Mouse (Mus musculus) kidney, embryonic 16.5 days (tissue): ENCODE data around the gene Atp6v1g1. TPM values are rescaled to one million over a fixed set of nuclear protein-coding genes. Genes with fewer than 3 reads are reported as not detected.

ENCODE experiments used
- ATAC-seq: fragments of 200-750 bp; cut with Nextera tagmentation; 2 replicates; pipeline ENCODE4 v1.8.0; 2017; ENCODE audit warnings: moderate TSS enrichment; ENCODE audit not compliant: low FRiP score, low TSS enrichment
- H3K27ac ChIP-seq: fragments of 300-500 bp; sonication (generic); 2 replicates; pipeline ENCODE4 v1.5.1; 2014; ENCODE audit warnings: low read length
- H3K27me3 ChIP-seq: fragments of 300-500 bp; sonication (generic); 2 replicates; pipeline ENCODE4 v1.6.1; 2014; ENCODE audit warnings: low read length, control low read depth, mixed read lengths; ENCODE audit not compliant: insufficient read depth
- H3K36me3 ChIP-seq: fragments of 300-500 bp; sonication (generic); 2 replicates; pipeline ENCODE4 v1.6.1; 2014; ENCODE audit warnings: low read length, control low read depth, mixed read lengths; ENCODE audit not compliant: insufficient read depth
- H3K4me1 ChIP-seq: fragments of 300-500 bp; sonication (generic); 2 replicates; pipeline ENCODE4 v1.6.1; 2014; ENCODE audit warnings: low read length, control low read depth, mixed read lengths; ENCODE audit not compliant: insufficient read depth
- H3K4me2 ChIP-seq: fragments of 300-500 bp; sonication (generic); replicated peaks from 2 replicates; pipeline ENCODE4 v1.6.1; 2014; ENCODE audit warnings: low read depth, low read length
- H3K4me3 ChIP-seq: fragments of 300-500 bp; sonication (generic); 2 replicates; pipeline ENCODE4 v1.5.1; 2014; ENCODE audit warnings: mild to moderate bottlenecking, low read length
- H3K9ac ChIP-seq: fragments of 300-500 bp; sonication (generic); replicated peaks from 2 replicates; pipeline ENCODE4 v1.6.1; 2014; ENCODE audit warnings: low read length
- H3K9me3 ChIP-seq: fragments of 300-500 bp; sonication (generic); 2 replicates; pipeline ENCODE4 v1.6.1; 2016; ENCODE audit warnings: low read length, control low read depth
- WGBS: fragments of 180-500 bp; shearing (Covaris S2); extraction: QIAGEN DNeasy Blood & Tissue Kit; methylation state at CpG from one replicate; pipeline ENCODE4 v1.1.7; 2014; 5-methylcytosine and 5-hydroxymethylcytosine counted together
- polyA plus RNA-seq: library from polyadenylated mRNA; unstranded; fragments of >200 nt; fragmentation: Nextera tagmentation; extraction: Ambion mirVana; gene quantifications from 2 replicates; pipeline ENCODE4 v1.2.1, GENCODE M21; 2015

Gene Atp6v1g1
- polyA plus RNA-seq: 305 and 320 TPM in 2 replicates

GRCm38 (mm10) chr4:63544494-63545230 lies at the start of gene Atp6v1g1:
Atp6v1g1 (plus strand) TSS chr4:63544772.
- peak; percentile 96 for ATAC-seq
- H3K36me3 ChIP-seq: peaks cover 17% of the 10 kb centered on the region
- H3K9ac ChIP-seq: peak within 1 kb of the TSS; percentile 96
- H3K27ac ChIP-seq: peak within 1 kb of the TSS; percentile 90
- peak within 1 kb of the TSS; percentile 85 for H3K4me3 ChIP-seq
- no peaks in the 10 kb centered on the region for H3K9me3 ChIP-seq
- H3K4me2 ChIP-seq: peak within 1 kb of the TSS; percentile 76
- H3K4me1 ChIP-seq: peaks cover 30% of the 10 kb centered on the region
- no peaks in the 10 kb centered on the region for H3K27me3 ChIP-seq
- 0% methylated on average over 46 of the region's 57 CpGs for WGBS

DNA sequence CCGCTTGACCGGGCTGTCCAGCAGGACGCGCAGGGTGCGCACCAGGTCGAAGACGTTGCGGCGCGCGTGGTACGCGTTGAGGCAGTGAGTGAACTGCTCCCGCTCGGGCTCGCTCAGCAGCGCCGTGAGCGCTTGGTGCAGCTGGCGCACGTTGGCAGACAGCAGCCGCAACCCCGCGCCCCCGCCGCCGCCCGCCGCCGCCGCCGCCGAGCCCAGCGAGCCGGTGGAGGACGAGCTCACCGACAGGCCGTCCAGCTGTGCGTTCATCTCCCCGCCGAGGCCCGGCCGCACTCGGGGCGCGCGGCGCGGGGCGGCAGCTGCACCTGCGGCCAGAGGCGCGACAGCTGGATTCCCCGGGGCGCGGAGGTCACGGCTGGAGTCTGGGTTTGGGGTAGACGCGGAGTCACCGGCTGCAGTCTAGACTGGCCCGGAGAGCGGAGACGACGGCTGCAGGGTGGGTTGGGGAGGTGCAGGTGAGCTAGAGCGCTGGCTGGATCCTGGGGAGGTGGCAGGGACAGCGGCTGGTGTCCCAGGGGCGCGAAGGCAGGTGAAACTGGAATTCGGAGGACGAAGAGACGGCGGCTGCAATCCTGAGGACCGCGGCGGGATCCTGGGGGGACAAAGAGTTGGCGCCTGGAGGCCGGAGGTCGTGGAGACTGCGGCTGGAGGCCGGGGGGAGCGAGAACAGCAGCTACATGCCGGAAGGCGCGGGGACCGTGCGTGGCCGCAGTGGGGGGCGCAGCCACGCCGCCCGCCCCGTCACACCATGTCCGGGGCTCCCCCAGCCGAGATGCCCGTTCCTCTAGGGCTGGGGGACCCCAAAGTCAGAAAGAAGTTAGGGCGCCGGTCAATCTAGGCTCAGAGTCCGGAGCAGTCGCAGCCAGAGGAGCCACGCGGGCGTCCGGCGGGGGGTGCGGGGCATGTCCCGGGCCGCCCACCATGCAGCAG lies 49.3 kb upstream of the Atp6v1g1 start:
- H3K4me3 ChIP-seq: peak overlapping the region; percentile 72
- peak; percentile 55 for ATAC-seq
- peaks cover 3% of the 10 kb centered on the region; the same call in 1 of the 2 replicates for H3K27me3 ChIP-seq
- no peaks in the 10 kb centered on the region for H3K9me3 ChIP-seq
- peak overlapping the region; percentile 78 for H3K9ac ChIP-seq
- H3K4me2 ChIP-seq: peak overlapping the region; percentile 97
- peaks cover 33% of the 10 kb centered on the region for H3K4me1 ChIP-seq
- H3K36me3 ChIP-seq: no peaks in the 10 kb centered on the region
- no peak overlapping the region for H3K27ac ChIP-seq
- under 1% methylated on average over 98 of the region's 107 CpGs for WGBS

- peak within 1 kb of the TSS; percentile 78 for H3K9ac ChIP-seq
- H3K27me3 ChIP-seq: peaks cover 8% of the 10 kb centered on the region; the same call in 1 of the 2 replicates
- peak within 1 kb of the TSS; percentile 72 for H3K4me3 ChIP-seq
- no peaks in the 10 kb centered on the region for H3K9me3 ChIP-seq
- no peaks in the 10 kb centered on the region for H3K36me3 ChIP-seq
- peak within 1 kb of the TSS; percentile 97 for H3K4me2 ChIP-seq
- no peak within 1 kb of the TSS for H3K27ac ChIP-seq
- ATAC-seq: peak; percentile 88
- peaks cover 29% of the 10 kb centered on the region for H3K4me1 ChIP-seq
- WGBS: 1% methylated on average over 24 of the region's 34 CpGs
Observed at GRCm38 (mm10) chr4:63495915-63496278, 48.7 kb upstream of the Atp6v1g1 start, which contains the start of gene Whrn. Whrn (minus strand) TSS chr4:63495991.

DNA sequence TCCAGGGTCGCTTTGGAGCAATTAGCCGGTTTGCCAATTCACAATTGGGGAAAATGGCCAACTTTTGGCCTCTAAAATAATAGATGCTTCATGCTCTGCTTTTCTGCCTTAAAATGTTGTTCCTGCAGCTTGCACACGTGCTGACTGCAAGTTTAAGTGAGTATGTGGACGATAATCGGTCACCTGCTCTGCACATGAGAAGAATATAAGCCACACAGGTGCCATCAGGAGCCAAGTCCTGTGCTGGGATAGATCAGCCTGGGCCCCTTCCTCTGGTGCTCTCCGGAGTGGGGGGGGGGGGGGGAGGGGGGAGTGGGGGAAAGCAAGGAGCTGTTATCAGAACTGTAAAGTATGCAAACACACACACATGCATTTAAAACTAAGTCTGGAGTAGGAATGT lies 48.3 kb upstream of the Atp6v1g1 start:
- H3K27ac ChIP-seq: no peak overlapping the region
- peaks cover 8% of the 10 kb centered on the region; the same call in 1 of the 2 replicates for H3K27me3 ChIP-seq
- whole genome bisulfite sequencing: 13% methylated on average over 6 of the region's 6 CpGs
- peak overlapping the region; percentile 72 for H3K4me3 ChIP-seq
- H3K9me3 ChIP-seq: no peaks in the 10 kb centered on the region
- H3K4me1 ChIP-seq: peaks cover 29% of the 10 kb centered on the region
- no peak for ATAC-seq
- H3K4me2 ChIP-seq: peak overlapping the region; percentile 97
- no peaks in the 10 kb centered on the region for H3K36me3 ChIP-seq
- H3K9ac ChIP-seq: peak overlapping the region; percentile 61

DNA sequence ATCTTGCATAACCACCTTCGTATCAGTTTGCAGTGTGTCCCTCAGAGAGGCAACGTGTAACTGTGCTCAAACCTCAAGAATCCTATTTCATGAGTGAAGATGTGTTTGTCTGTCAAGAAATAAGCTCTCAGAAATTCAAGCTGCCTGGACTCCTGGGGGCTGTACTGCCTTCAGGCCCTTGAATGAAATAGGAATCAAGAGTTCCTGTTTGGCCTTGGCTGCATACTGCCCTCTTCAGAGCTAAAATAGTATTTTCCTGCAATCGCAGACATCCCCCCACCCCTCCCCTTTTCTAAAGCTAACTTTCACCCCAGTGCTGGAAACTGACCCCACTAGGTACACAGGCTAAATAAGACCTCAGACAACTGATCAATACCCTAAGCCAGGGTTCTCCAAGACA lies 46.2 kb upstream of the Atp6v1g1 start:
- Histone ChIP-seq H3K27ac (no peak overlapping the region), H3K9me3 (no peaks in the 10 kb centered on the region), H3K9ac (no peak overlapping the region), H3K4me3 (no peak overlapping the region), H3K4me2 (no peak overlapping the region), H3K4me1 (peaks cover 27% of the 10 kb centered on the region), H3K36me3 (no peaks in the 10 kb centered on the region), H3K27me3 (peaks cover 8% of the 10 kb centered on the region; the same call in 1 of the 2 replicates)
- ATAC-seq: no peak
- WGBS: 33% methylated on average over 3 of the region's 3 CpGs

DNA sequence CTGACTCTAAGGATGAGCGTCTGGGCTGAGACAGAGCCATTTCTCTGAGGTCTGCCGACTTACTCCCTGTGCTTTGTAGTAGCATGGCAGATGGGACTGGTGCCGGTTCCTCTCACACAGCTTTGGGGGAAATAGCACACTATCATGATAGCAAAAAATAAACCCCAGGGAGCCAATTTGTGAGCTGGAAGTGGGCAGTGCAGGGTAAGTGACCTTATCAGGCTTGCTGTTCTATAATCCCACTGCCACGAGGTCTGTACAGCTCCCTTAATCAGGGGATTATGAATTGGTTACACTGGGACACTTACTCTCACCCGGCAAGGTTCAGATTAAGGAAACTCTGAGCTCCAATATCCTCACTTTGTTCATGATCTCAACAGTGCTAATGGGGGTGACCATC lies 43.5 kb upstream of the Atp6v1g1 start:
- ATAC-seq: no peak
- Histone ChIP-seq H3K36me3 (no peaks in the 10 kb centered on the region), H3K9ac (no peak overlapping the region), H3K27me3 (peaks cover 6% of the 10 kb centered on the region; the same call in 1 of the 2 replicates), H3K9me3 (no peaks in the 10 kb centered on the region), H3K4me2 (no peak overlapping the region), H3K4me1 (0 out of 2 replicates have a peak, but pooled peaks cover 5% of the 10 kb centered on the region), H3K4me3 (no peak overlapping the region), H3K27ac (no peak overlapping the region)
- WGBS: 78% methylated on average over 5 of the region's 5 CpGs

- H3K4me3 ChIP-seq: no peak overlapping the region
- 67% methylated on average over 5 of the region's 5 CpGs for WGBS
- no peaks in the 10 kb centered on the region for H3K4me1 ChIP-seq
- H3K4me2 ChIP-seq: no peak overlapping the region
- H3K36me3 ChIP-seq: no peaks in the 10 kb centered on the region
- no peaks in the 10 kb centered on the region for H3K9me3 ChIP-seq
- H3K27me3 ChIP-seq: peaks cover 6% of the 10 kb centered on the region; the same call in 1 of the 2 replicates
- no peak overlapping the region for H3K27ac ChIP-seq
- no peak overlapping the region for H3K9ac ChIP-seq
- ATAC-seq: no peak
Observed at GRCm38 (mm10) chr4:63503949-63504348, 40.6 kb upstream of the Atp6v1g1 start.

- Histone ChIP-seq H3K4me3 (no peak overlapping the region), H3K4me2 (no peak overlapping the region), H3K9me3 (no peaks in the 10 kb centered on the region), H3K27me3 (no peaks in the 10 kb centered on the region), H3K36me3 (no peaks in the 10 kb centered on the region), H3K4me1 (no peaks in the 10 kb centered on the region), H3K27ac (no peak overlapping the region), H3K9ac (no peak overlapping the region)
- 86% methylated on average over 5 of the region's 5 CpGs for WGBS
- ATAC-seq: no peak
Observed at GRCm38 (mm10) chr4:63507478-63507877, 37.1 kb upstream of the Atp6v1g1 start.

DNA sequence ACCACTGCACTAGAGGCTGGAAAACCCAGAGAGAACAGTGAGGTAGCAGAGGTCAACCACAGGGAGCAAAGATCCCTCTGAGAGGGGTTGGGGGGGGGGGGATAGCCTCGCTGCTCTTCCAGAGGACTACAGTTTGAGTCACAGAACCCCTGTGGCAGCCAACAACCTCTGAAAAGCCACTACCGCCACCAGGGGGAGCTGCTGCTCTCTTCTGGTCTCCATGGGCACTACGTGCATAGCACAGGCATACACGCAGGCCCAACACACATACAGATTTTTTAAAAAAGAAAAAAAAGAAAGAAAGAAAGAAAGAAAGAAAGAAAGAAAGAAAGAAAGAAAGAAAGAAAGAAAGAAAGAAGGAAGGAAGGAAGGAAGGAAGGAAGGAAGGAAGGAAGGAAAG lies 36.3 kb upstream of the Atp6v1g1 start:
- WGBS: 22% methylated on average over 4 of the region's 4 CpGs
- no peaks in the 10 kb centered on the region for H3K36me3 ChIP-seq
- no peaks in the 10 kb centered on the region for H3K9me3 ChIP-seq
- no peaks in the 10 kb centered on the region for H3K27me3 ChIP-seq
- no peaks in the 10 kb centered on the region for H3K4me1 ChIP-seq
- no peak overlapping the region for H3K4me2 ChIP-seq
- H3K27ac ChIP-seq: no peak overlapping the region
- H3K9ac ChIP-seq: no peak overlapping the region
- H3K4me3 ChIP-seq: no peak overlapping the region
- ATAC-seq: no peak
